Mouse (Mus musculus) retina, embryonic 14.5 days (tissue): ENCODE measurements at regions not wholly inside any gene's neighbourhood (a gene's known extent, or its start where the extent isn't known, plus 50 kb on each side); places are given as distances from the start of the nearest gene placed in this dataset.

Experiments used
- DNase-seq: peaks from one replicate; pipeline ENCODE4 v3.0.0-alpha.2; 2015; ENCODE audit warnings: low spot score

- DNase-seq, result no peak
Measured at GRCm38 (mm10) chr19:49379646-49380045, 1173.8 kb downstream of the Sorcs3 start.

- no peak for DNase-seq
Measured at GRCm38 (mm10) chr19:49396257-49396656, 1190.4 kb downstream of the Sorcs3 start.

GRCm38 (mm10) chr19:49415326-49415725, 1209.5 kb downstream of the Sorcs3 start:
- no peak for DNase-seq

GRCm38 (mm10) chr19:49423059-49423900, 1217.5 kb downstream of the Sorcs3 start:
- no peak for DNase-seq
